Mouse (Mus musculus) adrenal gland, adult (tissue): ENCODE measurements around the gene Tmem170.

ENCODE experiments used
- DNase-seq, 2 experiments: peaks; one replicate each; pipeline ENCODE4 v3.0.0; 2022 to 2023; ENCODE audit warnings: low spot score in 1 of 2; ENCODE audit not compliant: inconsistent age in 2 of 2

Tmem170 gene

GRCm38 (mm10) chr8:111818556-111818955 lies 58.0 kb downstream of the Tmem170 start:
- DNase-seq, result no peak

DNA sequence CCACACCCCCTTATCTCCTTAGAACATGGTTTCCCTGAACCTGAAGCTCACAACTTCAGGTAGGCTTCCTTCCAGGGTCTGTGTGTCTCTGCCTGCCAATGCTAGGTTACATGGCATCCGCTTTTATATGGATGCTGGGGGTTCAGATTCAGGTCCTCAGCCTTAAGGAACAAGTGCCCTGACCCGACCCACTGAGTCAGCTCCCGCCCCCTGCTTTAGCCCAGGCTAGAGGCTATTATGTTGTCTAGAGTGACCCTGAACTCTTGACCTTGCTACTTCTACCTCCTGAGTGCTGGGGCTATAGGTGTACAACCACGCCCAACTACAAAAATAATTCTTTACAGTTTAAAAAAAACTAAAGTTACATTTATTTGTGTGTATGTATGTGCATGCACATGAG lies 61.5 kb downstream of the Tmem170 start:
- DNase-seq, result no peak

DNA sequence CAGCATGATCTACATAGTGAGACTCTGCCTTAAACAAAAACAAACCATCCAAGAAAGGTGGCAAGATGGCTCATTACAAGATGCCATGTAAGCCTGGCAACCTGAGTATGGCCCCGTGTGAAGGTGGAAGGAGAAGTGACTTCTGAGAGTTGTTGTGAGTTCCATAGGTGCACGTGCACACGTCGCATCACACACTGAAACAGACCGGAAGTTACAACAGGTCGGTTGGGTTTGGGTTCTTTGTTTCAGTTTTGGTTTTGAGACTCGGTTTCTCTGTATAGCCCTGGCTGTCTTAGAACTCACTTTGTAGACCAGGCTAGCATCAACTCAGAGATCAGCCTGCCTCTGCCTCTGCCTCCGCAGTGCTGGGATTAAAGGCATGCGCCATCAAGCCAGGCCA lies 62.7 kb downstream of the Tmem170 start:
- DNase-seq, result no peak
